Mouse (Mus musculus) thymus, postnatal 10 days (tissue): ENCODE measurements around the gene Cited4.

Experiments used
- DNase-seq, 2 experiments: peaks; one replicate each; pipeline ENCODE4 v3.0.0; 2021; ENCODE audit warnings: low spot score in 2 of 2

Gene Cited4

DNA sequence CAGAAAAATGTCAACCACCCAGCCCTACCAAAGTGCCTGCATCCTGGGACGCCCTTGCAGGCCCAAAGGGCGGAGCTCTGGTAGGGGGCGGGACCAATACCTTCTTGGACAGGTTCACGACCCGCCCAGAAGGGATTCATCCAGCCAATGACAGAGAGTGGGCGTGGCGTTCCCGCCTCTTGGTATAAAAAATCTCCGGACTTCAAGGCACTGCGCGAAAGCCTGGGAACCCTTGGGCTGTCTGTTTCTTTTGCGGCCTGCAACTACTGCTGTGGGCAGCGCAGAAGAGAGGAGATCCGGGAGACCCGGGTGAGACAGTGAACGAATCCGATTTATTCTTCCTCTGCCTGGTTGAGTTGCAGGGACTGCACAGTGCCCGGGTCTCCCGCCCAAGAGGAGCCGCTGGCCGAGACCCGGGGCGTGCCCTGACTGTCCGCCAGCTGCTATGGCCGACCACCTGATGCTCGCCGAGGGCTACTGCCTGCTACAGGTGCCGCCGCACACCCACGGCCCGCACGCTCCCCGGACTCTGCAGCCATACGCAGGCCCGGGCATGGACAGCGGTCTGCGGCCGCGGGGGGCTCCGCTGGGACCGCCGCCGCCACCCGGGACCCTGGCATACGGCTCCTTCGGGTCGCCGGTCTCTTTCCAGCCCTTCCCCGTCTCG is at the start of gene Cited4:
Cited4 (plus strand) TSS at position 215 of the 667 bp plus-strand sequence.
- DNase-seq: peak; percentile 84 to 85

DNA sequence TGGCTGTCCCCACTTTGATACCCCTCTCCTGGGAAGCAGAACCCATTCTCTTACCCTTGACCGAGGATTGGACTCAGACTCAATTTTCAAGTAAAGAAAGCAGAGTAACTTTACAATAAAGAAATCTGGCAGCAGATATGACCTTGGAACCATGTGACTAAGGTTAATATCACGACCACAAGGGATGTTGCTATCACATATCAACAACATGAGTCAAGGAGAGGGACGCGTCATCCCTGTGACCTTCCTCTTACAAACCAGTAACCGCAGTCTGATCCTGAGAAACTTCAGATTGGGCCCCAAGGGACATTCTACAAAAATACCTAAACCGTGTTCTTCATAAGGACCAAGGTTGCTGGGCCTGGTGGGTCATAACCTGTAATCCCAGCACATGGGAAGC is 38.6 kb upstream of the Cited4 start:
- no peak for DNase-seq

DNA sequence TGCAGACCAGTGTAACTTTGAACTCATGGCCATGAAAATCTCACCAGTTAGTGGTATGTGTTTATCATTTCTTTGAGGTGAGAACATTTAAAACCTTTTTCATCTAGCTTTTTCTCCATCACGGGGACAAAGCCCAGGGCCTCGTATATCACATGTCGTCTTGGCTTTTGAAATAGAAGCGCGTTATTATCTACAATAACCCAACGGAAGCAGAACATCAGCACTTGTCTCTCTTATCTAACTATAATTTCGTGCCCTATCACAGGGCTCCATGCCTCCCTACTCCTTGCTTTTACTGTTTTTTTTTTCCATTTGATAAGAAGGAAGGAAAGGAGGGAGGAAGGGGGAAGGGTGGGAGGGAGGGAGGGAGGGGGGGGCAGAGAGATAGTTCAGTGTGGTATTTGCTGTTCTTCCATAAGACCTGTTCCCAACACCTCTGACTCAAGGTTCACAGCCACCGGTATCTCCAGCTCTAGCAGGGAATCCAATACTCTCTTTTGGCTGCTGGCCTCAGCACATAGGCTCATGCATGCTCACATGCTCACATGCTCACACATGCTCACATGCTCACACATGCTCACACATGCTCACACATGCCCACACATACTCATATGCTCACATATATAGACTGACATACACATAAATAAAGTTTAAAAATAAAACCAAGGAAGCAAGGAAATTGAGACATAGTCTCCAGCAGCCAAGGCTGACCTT is 36.0 kb upstream of the Cited4 start:
- DNase-seq: no peak

DNA sequence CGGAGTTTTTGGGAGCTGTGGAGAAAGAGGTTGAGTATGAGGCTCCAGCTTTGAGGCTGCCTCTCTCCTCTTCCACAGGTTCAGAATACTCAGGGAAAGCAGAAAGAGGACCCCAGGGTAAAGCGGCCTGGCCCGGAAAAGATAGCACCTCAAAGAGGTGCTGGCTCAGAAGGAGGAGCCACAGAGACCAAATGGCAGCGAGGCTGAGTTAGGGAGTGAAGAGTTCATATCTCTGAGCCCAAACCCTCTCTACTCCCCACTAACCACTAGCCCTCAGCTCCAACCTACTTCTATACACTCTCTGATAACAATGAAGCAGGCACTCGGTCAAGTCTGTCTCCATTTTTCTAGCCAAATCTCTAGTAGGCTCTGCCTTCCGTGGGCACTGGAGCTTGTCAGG is 34.5 kb upstream of the Cited4 start:
- no peak for DNase-seq

DNA sequence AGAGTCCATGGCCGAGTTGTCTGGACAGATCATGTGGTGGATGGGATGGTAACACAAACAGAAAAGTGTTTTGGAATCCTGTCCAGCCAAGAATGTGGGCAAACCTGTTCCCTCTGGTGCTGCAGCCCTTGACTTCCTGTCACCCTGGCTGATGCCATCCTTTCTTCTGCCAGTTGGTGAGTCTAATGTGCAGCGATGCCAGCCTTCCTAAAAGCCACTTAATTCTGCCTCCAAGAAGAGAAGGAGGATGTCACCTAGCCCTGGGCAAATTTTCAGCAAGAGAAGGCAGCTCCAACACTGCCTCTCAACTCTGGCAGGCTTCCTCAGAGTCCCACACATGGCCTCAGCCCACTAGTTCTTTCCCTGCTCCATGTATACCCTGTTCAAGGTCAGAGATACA is 31.0 kb upstream of the Cited4 start:
- DNase-seq: no peak

DNA sequence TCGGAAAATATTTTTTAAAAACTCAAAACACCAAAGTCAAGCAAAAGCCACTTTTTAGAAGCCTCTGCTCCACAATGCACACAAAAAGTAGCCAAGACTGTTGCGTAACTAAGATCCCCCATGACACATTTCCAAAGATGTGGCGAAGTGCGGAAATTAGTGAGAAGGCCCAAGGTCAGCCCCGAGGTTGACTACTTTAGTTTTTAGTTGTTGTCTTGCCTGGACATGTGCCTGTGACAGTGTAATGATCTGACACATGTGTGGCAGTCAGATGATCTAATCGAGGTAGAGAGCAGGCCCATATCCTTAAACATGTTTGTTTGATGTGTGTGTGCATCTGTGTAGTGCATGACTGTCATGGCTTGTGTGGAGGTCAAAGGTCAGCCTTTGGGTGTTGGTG is 24.4 kb upstream of the Cited4 start:
- no peak for DNase-seq

DNA sequence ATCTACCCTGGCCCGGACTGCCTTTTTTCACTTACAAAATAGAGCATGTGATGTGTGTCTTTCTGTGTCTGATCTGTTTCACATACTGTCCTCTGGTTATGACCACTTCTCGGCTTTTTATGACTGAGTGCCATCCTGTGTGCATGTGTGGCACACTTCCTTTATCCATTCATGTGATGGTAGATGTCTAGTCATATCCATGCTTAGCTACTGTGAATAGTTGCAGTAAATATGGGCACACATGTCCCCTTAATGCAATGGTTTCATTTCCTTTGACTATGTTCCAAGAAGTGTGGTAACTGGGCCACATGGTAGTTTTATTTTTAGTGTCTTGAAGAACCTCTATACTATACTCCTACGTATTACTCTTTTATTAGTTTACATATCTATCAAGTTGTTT is 22.5 kb upstream of the Cited4 start:
- DNase-seq: no peak

DNA sequence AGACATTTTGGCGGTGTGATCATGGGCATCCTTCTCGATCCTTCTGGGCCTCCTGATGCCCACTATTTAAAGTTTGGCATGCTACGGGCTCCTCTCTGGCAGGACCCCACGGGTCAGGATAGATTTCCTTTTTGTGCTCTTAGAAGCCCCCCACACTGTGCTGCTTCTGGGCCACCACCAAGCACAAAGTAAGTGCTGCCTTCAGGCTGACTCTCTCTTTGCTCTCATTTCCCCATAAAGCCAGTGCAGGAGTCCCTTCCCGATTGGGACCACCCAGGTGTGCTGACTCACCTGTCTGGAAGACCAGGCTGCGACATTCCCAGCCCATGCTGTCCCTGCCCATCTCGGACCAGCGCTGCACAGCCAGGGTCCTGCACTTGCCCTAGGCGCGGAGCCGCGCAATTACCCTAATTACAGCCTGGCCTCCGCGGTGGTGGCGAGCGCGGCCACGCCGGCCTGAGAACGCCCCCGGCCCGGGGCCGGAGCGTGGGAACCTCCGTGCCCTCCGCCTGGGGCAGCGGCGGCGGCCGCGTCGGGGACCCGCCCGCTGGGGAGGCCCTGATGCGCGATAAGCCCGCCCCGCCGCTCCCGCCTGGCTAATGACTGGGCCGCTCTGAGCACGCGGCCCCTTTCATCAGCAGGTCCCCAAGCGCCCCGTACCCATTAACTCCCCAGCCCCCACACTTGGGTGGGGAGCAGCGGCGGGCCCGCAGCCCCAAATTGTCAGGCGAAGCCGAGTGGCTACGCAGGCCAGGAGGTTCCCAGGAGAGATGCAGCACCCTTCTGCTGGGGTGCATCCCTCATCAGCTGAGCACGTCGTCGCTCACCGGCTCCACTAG is 16.8 kb upstream of the Cited4 start:
- no peak for DNase-seq

DNA sequence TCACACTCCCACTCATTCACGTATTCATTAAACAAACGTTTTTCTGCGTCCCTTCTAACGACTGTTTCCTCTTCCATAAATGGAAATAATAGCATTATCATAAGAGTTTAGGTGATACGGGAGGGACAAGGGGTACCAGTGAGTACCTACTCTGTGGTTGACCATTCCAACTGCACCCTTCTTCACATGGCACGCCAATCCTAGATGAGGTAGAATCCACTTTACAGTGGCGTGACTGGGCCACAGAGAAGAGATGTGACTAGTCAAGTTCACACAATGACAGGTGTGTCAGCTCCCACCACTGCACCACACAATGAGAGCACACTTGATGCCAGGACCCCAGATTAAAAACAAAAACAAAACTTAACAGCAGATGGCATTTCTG is 16.2 kb upstream of the Cited4 start:
- no peak for DNase-seq

DNA sequence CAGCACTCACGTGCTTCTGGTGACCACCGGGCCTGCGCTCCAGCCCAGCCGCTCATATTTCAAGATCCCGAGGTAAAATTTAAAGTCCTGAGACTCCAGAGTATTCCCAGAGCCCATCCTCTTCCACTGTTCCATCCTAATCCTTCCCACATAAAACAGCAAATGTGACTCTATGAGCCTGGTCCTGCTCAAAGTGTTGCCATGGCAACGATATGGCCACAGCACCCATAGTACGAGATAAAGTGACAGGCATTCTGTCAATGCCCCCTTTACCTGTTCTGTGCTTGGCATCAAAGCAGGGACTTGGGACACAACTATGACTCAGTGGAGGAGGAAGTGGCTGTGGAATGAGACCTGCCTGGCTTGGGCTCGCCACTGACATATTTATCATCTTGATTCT is 10.5 kb upstream of the Cited4 start:
- no peak for DNase-seq

DNA sequence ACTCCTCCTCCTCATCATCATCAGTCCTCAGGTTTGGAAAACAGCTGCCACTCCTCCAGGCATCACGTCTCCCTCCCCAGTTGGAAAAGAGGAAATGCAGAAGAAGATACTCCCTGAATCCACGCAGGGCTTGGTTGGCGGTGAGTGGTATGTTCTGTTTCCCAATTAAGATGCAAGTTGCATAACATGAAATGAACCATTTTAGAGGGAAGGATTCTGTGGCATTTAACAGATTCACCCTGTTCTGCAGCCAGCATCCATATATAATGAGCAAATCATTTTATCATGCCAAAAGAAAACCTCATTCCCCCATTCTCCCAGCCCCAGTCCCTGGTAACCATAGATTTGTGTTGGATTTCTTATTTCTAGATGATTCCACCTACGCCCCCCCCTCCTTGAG is 5.9 kb upstream of the Cited4 start:
- DNase-seq: no peak

DNA sequence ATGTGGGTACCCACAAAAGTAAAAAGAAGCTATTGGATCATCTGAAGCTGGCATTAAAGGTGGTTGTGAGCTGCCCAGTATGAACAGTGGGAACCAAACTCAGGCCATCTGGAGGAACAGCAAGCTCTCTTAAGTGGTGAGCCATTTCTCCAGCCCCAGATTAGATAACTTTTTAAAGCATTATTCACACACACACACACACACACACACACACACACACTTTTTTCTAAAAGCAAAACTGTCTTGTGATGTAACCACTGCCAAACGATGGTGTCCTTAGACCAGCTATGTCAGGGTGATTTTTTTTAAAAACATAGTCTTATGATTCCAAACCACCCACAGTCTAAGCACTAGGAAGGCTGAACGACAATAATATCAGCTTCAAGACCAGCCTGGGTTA is 1.8 kb upstream of the Cited4 start:
- DNase-seq: no peak

DNA sequence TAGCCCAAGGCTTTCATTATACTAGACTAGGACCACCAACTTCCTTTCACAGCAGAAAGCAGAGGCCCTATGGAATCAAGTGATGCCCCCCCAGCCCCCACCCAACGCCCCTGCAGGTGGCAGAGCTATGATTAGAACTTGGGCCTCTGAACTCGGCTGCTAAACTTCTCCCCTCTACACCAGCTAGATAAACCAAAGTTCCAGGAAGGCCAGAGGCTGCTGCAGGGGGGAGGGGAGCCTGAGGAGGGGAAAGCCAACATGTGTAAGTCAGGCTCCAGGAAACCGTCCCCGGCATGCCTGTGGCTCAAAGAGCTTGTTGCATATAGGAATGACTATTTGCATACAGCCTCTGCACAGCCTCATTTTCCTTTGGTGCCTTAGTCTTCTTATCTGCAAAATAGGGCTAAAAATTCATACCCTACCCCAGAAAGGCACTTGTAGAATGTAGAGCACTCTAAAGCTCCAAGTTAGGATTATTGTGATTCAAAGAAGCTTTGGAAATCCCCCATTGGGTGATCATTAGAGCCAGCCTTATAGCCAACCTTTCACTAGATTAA is 1.1 kb upstream of the Cited4 start:
- no peak for DNase-seq

DNA sequence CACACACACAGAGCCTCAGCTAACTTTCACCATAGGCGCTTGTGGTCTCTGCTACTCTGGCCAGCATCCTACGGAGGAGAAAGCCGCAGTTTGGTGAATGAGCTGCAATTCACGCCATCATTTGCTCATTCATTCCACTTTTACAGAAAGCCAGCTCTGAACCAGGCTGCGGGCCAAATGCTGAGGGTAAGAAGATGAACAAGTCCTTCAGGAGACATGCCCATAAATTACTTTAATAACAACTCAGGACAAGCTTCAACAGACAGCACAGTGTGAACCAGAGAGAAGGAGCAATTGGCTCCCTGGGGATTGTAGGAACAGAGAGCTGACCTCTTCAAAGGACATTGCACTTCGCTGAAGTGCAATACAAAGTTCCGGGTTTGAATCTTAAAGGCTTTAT is 590 bp upstream of the Cited4 start:
- DNase-seq: no peak

DNA sequence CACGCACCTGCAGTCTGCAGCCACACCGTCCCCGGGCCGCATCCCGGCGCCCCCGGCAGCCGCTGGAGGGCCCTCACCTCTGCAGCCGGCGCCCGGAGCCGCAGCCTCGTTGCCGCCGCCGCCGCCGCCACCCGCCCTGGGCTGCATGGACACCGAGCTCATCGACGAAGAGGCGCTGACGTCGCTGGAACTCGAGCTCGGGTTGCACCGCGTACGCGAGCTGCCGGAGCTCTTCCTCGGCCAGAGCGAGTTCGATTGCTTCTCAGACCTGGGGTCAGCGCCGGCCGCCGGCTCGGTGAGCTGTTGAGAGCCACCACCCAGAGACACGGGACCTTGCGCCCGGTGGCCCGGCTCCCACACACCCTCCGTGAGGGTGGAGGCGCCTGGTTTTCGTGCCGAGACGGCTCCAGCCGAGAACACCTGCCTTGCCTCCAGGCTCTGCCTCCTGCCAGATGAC is 701 bp downstream of the Cited4 start:
- peak; percentile 35 to 56 for DNase-seq

DNA sequence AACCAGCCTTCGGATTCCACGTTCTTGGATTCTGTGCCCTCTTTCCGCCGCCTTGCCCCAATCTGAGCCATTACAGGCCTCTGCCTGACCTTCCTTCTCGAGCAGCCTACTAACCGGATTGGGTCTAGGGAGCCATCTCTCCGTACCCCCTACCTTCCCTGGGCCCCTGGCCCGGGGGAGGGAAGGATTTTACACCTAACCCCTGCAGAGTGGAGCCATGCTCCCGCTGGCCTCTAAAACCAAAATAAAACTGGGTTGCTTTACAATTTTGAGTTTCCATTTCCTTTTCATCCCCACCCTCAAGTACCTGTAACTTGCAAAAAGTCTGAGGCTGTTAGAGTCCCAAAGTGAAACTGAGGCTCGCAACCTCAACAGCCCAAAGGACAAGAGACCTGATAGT is 1.2 kb downstream of the Cited4 start:
- DNase-seq: no peak

DNA sequence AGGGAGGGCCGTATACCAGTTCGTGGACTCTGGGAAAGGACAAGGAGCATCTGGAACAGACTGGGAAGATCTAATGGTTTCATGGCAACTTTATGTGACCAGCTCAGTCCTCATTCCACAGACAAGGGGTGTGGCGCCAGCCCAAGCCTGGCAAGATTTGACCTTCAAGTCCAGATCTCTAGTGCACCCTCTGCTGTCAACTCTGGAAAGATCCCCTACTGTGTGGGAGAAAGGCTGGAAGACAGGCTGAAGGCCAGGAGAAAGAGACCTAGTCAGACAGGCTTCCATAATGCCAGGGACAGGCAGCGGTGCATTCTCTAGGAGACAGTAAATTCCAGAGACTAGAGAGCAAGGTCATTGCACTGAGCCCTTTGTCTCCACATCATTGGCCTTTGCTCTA is 2.2 kb downstream of the Cited4 start:
- no peak for DNase-seq

DNA sequence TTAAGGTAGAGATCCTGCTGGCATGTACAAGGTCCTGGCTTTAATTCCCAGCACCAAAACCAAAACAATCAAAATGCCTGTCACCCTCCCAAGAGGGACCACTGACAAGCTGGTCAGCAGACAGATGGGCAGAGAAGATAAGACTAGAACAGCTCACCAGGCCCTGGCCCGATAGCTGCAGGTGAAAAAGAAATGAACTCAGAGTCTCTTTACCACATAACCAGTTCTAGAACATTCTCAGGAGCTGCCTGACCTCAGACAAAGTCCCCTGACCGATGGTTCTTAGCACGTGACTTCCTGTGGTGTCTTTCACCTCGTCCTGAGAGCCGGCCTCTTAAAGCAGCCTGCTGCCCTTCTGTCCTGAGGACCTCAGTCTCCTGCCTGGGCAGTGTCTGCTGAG is 3.2 kb downstream of the Cited4 start:
- no peak for DNase-seq

DNA sequence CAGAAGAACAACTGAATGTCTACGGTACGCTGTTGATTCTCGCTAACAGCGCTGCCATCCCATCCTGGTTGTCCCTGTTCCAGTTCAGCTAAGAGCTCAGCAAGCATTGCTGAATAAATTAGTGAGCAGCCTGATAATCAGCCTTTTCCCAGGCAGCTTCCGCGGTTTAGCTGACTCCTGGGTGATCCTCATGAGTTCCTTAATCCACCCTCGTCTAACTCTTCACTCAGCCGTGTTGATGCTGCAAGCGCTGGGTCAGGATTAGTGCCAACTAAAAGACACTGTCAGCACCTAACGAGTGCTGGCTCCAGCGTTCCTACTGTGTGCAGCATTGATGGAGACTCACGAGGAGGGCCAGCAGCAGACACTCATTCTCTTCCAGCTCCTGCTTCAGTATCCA is 4.7 kb downstream of the Cited4 start:
- no peak for DNase-seq

DNA sequence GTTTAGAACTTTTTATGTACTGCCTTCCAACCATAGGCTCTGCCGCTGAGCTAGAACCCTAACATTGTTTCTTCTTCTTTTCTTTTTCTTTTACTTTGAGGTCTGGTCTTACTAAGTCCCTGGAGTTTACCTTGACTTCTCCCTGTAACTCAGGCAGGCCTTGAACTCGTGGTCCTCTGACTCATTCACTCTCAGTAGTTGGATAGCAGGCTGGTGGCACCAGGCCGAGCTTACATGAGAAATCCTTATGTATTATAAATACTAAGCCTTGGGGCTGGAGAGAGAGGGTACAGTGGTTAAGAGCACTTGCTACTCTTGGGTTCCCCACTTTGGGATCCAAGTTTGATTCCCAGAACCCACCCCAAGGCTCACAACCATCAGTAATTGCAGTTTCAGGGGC is 7.2 kb downstream of the Cited4 start:
- DNase-seq: no peak

DNA sequence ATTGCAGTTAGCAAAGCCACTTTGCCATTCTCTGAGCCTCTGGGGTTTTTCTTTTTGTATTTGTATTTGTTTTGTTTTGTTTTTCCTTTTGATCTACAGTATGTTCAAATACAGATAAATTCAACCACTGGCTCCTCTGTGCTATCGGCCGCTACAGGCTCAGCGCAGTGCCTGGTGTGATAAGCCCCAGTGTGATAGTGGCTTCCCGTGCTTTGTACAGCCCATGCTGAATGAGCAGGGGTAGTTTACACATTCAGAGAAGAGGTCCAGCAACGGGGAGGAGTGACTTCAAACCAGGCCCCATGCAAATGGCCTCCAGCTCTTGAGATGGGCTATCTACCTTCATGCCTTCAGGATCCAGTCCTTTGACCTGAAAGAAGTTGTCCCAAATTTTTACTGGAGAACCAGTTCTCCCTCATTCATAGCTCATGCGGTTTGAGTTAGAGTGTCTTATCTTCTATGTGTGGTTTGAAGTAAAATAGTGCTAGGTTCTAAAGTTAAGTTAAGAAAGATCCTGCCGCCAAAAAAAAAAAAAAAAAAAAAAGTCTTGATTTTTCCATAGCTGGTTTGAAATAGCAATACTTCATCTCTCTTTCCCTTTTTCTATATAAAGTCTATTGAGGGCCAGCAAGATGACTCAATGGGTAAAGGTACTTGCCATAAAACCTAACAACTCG is 8.5 kb downstream of the Cited4 start:
- no peak for DNase-seq

DNA sequence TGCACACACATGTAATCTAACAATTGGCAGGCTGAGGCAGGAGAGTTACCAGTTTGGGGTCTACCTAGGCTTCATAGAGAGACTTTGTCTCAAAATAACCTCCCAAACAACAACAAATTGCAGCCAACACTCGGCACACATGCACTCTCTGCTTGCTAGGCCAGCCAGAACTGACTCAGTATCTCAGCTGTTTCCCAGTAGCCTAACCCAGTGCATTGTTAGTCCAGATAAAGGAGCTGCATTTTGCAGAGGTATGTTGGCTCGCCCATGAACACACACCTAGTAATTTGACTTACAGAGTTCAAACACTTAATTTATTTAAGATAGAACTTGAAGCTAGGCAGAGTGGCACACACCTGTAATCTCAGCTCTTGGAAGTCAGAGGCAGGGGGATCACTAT is 9.3 kb downstream of the Cited4 start:
- DNase-seq: no peak
